Mouse (Mus musculus) megakaryocyte, embryonic 14.5 days (primary cell): ENCODE results near the gene Styxl1.

Source experiments
- FLI1 ChIP-seq: IDR thresholded peaks from 2 replicates; pipeline ENCODE4 v1.6.1; 2012; ENCODE audit warnings: low read length, inconsistent platforms, mixed read lengths
- GATA1 ChIP-seq: IDR thresholded peaks from 3 replicates; pipeline ENCODE4 v1.6.1; 2012; ENCODE audit warnings: mixed read lengths, low read length, inconsistent platforms, borderline replicate concordance

DNA sequence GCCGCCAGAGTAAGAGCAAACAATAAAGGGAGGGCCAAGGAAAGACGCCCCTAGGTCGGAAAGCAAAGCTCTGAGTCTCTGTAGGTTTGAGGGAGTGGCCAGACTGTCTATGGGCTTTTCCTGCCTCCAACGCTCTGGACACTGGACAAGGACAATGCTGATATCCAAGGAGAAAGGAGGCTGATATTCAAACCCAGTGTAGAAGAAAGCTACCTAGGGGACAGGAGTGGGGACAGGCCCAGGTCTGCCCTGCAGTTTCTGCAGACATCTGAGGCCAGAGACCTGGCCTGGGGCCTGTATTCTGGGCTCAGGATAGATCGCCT lies 16.6 kb upstream of the Styxl1 start:
- no peak for TF ChIP-seq GATA1
- TF ChIP-seq FLI1 = no peak
